Mouse (Mus musculus) thymus, adult 2 months (tissue): ENCODE results near the gene Gys2.

ENCODE experiments used
- CTCF ChIP-seq: fragments of 200-500 bp; IDR thresholded peaks from 2 replicates; pipeline ENCODE4 v1.5.1; 2012; ENCODE audit warnings: mild to moderate bottlenecking, control low read depth, low read length, moderate library complexity, borderline replicate concordance; ENCODE audit not compliant: control insufficient read depth, poor library complexity, insufficient read depth; ENCODE audit errors: extremely low read depth
- POLR2A ChIP-seq: fragments of 200-500 bp; IDR thresholded peaks from 2 replicates; pipeline ENCODE4 v1.6.1; 2012; ENCODE audit warnings: mild to moderate bottlenecking, low read length, control low read depth, moderate library complexity; ENCODE audit not compliant: control insufficient read depth, poor library complexity, insufficient read depth; ENCODE audit errors: extremely low read depth

- TF ChIP-seq CTCF (no peak), POLR2A (no peak)
Measured at GRCm38 (mm10) chr6:142379961-142380360, 92.9 kb downstream of the Gys2 start.
